Mouse (Mus musculus): ENCODE data around the gene Itgb5. TPM values are rescaled to one million over a fixed set of nuclear protein-coding genes. Genes with fewer than 3 reads are reported as not detected.

Gene Itgb5
- polyA plus RNA-seq, 1 experiment from 2014 or later = 13.3 TPM

DNA sequence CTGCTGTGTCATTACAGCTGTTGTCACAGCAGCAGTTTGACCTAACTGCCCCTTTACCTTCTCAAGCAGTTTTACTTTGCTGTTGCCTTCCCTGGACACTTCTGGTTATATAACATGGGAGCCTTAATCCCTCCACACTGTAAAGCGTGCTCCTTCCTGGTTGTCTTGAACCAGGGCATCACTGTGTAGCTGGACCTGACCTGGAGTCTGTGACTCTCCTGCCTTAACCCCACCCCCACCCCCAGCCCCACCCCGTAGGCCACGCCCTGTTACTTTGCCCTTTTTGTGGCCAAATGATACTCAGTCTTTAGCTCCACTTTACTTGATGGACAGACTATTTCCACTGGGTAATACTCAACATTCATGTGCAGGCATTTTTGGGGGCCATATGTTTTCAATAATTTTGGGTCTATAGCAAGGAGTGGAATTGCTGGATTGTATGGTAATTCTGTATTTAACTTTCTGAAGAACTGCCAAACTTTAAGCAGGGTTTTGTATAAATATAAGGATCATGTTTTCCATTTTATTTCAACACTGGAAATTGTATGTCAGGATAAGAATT is 40.8 kb downstream of the Itgb5 start:
- no peaks in the 10 kb centered on the region for H3K36me3 ChIP-seq
- no peaks in the 10 kb centered on the region for H3K27me3 ChIP-seq
- no peak overlapping the region for H3K9ac ChIP-seq (replicated peaks)
- 96% methylated on average over 3 of the region's 3 CpGs for WGBS
- no peaks in the 10 kb centered on the region for H3K9me3 ChIP-seq
- H3K27ac ChIP-seq (replicated peaks) = no peak overlapping the region
- peaks cover 10% of the 10 kb centered on the region for H3K4me1 ChIP-seq
- no peak overlapping the region for H3K4me2 ChIP-seq (replicated peaks)
- no peak for ATAC-seq (replicated peaks)
- H3K4me3 ChIP-seq = no peak overlapping the region

DNA sequence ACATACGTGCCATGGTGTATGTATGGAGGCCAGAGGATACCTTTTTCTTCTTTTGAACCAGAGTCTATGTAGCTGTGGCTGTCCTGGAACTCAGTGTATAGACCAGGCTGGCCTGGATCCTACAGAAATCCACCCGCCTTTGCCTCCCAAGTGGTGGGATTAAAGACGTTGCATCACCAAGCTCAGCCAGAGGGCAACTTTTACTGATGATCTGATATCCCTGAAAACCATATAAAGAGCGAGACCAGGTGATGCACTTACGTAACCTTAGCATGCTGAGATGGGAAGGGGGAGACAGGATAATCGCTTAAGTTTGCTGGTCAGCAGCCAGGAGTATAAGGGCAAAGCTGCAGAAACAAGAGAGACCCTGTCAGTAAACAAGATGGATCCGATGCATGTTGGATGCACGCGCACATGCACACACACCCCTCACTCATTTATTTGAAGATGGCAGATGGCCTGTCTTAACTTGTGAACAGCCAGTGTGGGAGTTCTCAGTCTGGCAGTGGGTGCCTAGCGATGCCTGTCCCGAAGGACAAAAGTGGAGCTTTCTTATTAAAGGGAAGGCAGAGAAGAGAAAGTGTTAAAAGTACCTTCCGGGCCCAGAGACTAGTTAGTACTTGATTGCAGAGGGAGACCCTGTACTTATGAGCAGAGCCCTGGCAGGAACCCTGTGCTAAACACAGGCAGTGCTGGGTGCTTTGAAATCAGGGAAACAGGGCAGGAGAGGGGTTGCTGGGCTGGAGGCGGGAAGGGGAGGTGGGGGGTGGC is 41.7 kb downstream of the Itgb5 start:
- H3K9ac ChIP-seq (replicated peaks) = no peak overlapping the region
- H3K4me2 ChIP-seq (replicated peaks) = no peak overlapping the region
- no peaks in the 10 kb centered on the region for H3K27me3 ChIP-seq
- 56% methylated on average over 13 of the region's 13 CpGs for WGBS
- peaks cover 10% of the 10 kb centered on the region for H3K4me1 ChIP-seq
- ATAC-seq (replicated peaks) = peak; percentile 80; the same call in 1 of the 2 replicates
- H3K4me3 ChIP-seq = no peak overlapping the region
- H3K9me3 ChIP-seq = no peaks in the 10 kb centered on the region
- no peaks in the 10 kb centered on the region for H3K36me3 ChIP-seq
- H3K27ac ChIP-seq (replicated peaks) = no peak overlapping the region

DNA sequence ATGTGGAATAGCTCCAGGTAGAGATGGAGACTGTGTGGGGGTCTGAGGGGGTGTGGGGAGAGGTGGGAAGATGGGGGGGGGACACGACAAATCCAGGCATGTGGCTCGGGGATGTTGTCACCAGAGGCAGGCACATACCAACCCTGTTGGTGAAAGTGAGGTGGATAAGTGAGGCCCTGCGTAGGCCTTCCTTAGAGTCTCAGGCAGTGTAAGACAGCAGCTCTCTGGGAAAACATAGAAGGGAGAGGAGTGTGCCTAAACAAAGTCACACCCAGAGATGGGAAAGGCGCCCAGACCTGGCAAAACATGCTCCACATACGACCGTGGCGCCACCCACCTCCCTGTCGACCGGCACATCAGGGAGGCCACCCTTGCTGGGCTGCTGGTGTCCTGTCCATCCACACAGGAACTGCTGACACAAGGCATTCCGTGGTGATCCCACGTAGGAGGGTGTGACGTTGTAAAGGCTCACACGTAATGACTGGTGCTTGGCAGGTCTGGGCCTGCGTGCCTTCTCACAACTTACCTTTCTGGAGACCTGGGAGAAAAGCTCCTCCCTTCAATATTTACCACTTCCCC is 42.5 kb downstream of the Itgb5 start:
- Histone ChIP-seq H3K9ac (replicated peaks) (no peak overlapping the region), H3K4me2 (replicated peaks) (no peak overlapping the region), H3K4me3 (no peak overlapping the region), H3K36me3 (no peaks in the 10 kb centered on the region), H3K27me3 (no peaks in the 10 kb centered on the region), H3K4me1 (peaks cover 10% of the 10 kb centered on the region), H3K27ac (replicated peaks) (no peak overlapping the region), H3K9me3 (no peaks in the 10 kb centered on the region)
- 61% methylated on average over 14 of the region's 14 CpGs for WGBS
- peak; percentile 16; the same call in 1 of the 2 replicates for ATAC-seq (replicated peaks)

DNA sequence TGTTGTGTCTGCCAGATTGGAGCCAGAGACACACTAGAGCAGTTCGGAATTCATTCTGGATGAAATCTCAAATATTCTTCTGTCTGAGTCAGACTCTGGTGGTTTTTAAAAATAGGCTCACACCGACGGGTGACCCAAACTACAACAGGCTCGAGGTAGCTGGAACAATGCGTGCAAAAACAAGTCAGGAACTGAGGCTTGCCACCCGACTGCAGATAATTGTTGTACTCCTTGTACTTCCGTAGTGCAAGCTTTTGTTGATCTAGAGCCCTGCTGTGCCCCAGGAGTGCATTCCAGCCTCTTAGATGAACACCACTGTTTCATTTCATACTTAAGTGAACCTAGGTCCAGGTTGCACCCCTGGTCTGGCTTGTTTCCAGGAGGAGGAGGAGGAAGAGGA is 43.8 kb downstream of the Itgb5 start:
- WGBS = 57% methylated on average over 7 of the region's 7 CpGs
- H3K9ac ChIP-seq (replicated peaks) = no peak overlapping the region
- H3K4me3 ChIP-seq = no peak overlapping the region
- no peaks in the 10 kb centered on the region for H3K27me3 ChIP-seq
- no peak overlapping the region for H3K27ac ChIP-seq (replicated peaks)
- no peaks in the 10 kb centered on the region for H3K36me3 ChIP-seq
- no peak for ATAC-seq (replicated peaks)
- peaks cover 20% of the 10 kb centered on the region for H3K4me1 ChIP-seq
- no peaks in the 10 kb centered on the region for H3K9me3 ChIP-seq
- H3K4me2 ChIP-seq (replicated peaks) = no peak overlapping the region

DNA sequence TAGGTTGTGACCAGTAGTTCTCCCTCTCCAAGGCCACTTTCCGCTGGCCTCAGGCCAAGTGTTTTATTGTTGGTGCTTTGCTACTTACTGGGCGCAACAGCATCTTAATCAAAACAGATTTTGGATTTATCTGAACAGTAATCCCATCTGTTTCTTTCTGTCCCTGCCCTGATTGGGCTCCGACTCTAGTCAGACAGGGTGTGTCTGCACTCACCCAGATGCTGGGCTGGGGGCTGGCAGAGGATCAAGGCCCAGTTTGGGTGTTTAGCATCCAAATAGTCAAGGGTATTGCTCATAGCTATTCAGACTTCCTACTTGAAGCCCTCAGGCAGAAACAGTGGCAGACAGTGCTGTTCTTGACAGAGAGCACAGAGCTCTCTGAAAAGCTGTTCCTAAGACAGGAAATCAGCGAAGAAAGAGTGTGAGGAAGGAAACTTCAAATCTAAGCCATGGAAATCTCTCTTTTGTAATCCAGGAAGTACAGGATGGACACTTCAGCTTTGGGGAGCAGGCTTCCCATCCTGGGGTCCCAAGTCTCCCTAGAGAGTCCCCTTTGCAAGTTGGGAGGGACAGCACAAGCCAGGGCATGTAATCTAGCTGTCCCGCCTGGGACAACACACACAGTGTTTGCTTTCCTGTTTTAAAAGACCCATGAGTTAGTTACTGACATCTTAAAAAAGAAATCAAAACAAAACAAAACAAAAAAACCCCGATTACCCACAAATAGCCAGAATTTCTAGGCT is 48.7 kb downstream of the Itgb5 start:
- peaks cover 35% of the 10 kb centered on the region for H3K4me1 ChIP-seq
- peak overlapping the region; percentile 57 for H3K27ac ChIP-seq (replicated peaks)
- H3K9ac ChIP-seq (replicated peaks) = no peak overlapping the region
- H3K4me2 ChIP-seq (replicated peaks) = no peak overlapping the region
- H3K27me3 ChIP-seq = no peaks in the 10 kb centered on the region
- H3K9me3 ChIP-seq = no peaks in the 10 kb centered on the region
- peak; percentile 46; the same call in 1 of the 2 replicates for ATAC-seq (replicated peaks)
- WGBS = 35% methylated on average over 6 of the region's 6 CpGs
- H3K4me3 ChIP-seq = no peak overlapping the region
- no peaks in the 10 kb centered on the region for H3K36me3 ChIP-seq

DNA sequence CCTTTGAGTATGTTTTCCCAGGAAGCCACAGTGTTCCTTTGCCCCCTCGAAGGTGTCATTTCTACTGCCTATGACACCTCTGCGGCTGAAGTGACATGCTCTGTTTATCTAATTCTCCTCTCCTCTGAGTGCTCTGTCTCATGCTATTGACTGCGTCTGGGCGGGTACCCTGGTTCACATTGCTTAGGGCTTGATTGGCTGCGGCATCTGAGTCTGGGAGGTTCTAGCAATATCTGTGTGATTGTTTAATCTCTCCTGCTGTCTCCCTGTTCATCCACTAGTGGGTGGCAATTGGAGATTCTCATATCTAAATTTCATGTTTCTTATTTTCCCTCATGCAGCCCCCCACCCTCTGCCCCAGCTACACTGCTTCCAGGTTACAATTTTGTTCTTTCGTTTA is 49.6 kb downstream of the Itgb5 start:
- Histone ChIP-seq H3K9me3 (no peaks in the 10 kb centered on the region), H3K4me1 (peaks cover 43% of the 10 kb centered on the region), H3K27ac (replicated peaks) (no peak overlapping the region), H3K27me3 (no peaks in the 10 kb centered on the region), H3K36me3 (no peaks in the 10 kb centered on the region), H3K4me3 (no peak overlapping the region), H3K9ac (replicated peaks) (no peak overlapping the region), H3K4me2 (replicated peaks) (no peak overlapping the region)
- WGBS = 66% methylated on average over 6 of the region's 6 CpGs
- ATAC-seq (replicated peaks) = no peak

DNA sequence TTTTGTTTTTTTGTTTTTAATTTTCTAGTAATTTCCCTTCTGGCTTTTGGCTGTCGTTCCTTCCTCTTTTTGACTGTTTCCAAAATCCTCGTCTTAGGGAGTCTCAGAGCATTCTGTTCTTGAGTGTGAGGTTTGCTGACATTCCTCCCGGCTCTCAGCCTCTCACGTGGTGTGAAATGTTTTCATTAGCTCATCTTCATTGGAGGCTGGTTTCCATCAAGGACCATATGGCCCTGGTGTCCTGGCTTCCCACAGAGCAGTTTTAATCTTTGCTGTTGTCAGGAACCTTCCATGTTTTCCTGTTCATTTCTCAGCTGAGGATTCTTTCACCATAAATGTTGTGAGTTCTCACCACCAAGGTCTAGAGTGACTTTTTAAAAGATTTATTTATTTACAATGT is 50.1 kb downstream of the Itgb5 start:
- 58% methylated on average over 4 of the region's 4 CpGs for WGBS
- Histone ChIP-seq H3K36me3 (no peaks in the 10 kb centered on the region), H3K9ac (replicated peaks) (no peak overlapping the region), H3K27me3 (no peaks in the 10 kb centered on the region), H3K9me3 (no peaks in the 10 kb centered on the region), H3K4me1 (peaks cover 48% of the 10 kb centered on the region), H3K27ac (replicated peaks) (no peak overlapping the region), H3K4me3 (no peak overlapping the region), H3K4me2 (replicated peaks) (no peak overlapping the region)
- no peak for ATAC-seq (replicated peaks)

DNA sequence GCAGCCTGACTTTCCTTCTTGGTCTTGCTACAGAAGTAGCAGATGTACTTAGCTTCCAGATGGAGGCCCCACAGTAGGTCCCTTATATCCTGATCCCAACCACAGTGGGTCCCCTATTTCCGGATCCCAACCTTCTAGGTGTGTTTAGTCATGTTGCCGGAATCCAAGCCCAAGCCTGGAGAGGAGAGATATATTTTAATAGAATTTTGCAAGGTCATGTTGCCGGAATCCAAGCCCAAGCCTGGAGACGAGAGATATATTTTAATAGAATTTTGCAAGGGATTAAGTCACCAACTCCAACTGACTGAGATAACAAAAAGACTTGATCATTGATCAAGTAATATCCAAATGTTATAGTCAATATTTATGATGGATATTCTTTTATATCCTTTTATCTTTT is 51.3 kb downstream of the Itgb5 start:
- 91% methylated on average over 4 of the region's 4 CpGs for WGBS
- no peak overlapping the region for H3K27ac ChIP-seq (replicated peaks)
- H3K9me3 ChIP-seq = no peaks in the 10 kb centered on the region
- no peak overlapping the region for H3K4me3 ChIP-seq
- peaks cover 58% of the 10 kb centered on the region for H3K4me1 ChIP-seq
- no peak for ATAC-seq (replicated peaks)
- H3K9ac ChIP-seq (replicated peaks) = no peak overlapping the region
- no peak overlapping the region for H3K4me2 ChIP-seq (replicated peaks)
- H3K27me3 ChIP-seq = no peaks in the 10 kb centered on the region
- H3K36me3 ChIP-seq = no peaks in the 10 kb centered on the region

DNA sequence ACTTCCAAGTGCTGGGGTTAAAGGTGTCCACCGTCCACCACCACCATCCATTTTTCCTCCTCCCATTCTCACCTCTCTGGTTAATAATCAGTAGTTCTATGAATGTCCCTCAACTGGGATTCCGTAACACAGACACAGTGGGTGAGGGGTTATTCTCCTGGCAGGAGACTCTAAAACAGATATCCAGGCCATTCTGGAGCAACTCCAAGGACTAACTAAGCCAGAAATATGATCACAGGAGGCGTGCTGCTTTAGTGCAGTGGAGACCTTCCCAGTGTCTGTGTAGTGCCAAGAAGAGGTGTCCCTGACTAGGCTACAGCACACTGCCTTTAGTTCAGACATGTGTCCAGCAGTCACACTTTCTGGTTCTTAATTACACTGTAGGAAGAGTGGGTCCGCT is 53.1 kb downstream of the Itgb5 start:
- Histone ChIP-seq H3K9ac (replicated peaks) (no peak overlapping the region), H3K4me2 (replicated peaks) (no peak overlapping the region), H3K27me3 (no peaks in the 10 kb centered on the region), H3K9me3 (no peaks in the 10 kb centered on the region), H3K36me3 (no peaks in the 10 kb centered on the region), H3K4me1 (peaks cover 55% of the 10 kb centered on the region), H3K27ac (replicated peaks) (peak overlapping the region; percentile 56), H3K4me3 (no peak overlapping the region)
- ATAC-seq (replicated peaks) = peak; percentile 72
- 42% methylated on average over 4 of the region's 4 CpGs for WGBS

DNA sequence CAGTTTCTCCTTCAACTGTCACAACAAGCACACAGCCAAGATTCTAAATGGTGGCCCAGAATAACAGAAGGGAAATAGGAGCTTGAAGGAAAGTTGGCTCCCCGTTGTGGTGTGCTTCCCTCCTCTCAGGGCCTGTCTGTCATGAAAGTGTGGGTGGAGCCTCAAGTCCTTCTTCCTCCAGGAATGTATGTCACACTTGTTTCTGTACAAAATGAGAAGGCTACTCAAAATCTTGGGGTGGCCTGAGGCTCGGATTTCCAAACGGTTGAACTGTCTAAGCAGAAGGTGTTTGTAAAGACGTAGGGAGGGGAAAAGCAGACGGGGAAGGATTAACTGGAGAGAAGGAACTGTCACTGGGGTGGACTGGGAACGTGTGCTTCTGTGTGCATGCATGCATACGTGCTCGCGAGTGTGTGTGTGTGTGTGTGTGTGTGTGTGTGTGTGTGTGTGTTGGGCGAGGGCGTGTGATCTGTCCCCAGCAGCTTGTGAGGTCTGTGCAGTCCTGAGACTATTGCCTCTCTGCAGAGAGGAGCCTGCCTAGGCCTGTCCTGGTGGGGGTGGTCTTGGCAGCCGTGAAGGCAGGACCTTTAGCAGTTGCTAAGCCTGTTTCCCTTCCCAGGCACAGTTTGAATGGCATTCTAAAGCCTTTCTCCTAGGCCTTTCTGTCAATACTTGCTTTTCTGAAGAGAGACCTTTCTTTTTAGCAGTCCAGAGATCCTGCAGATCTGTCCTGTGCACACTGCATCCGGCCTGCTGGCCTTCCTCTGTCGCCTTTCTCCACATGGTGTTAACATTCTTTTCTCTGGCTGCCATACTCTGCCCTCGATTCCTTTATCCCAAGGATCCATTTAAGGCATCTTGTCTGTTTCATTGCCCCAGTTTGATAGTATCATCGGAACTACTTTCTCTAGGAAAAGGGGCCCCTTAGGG is 53.8 kb downstream of the Itgb5 start:
- Histone ChIP-seq H3K27me3 (no peaks in the 10 kb centered on the region), H3K4me2 (replicated peaks) (no peak overlapping the region), H3K36me3 (no peaks in the 10 kb centered on the region), H3K4me3 (no peak overlapping the region), H3K9ac (replicated peaks) (no peak overlapping the region), H3K27ac (replicated peaks) (peak overlapping the region; percentile 56), H3K4me1 (peaks cover 47% of the 10 kb centered on the region), H3K9me3 (no peaks in the 10 kb centered on the region)
- ATAC-seq (replicated peaks) = peak; percentile 83
- 24% methylated on average over 16 of the region's 16 CpGs for WGBS

DNA sequence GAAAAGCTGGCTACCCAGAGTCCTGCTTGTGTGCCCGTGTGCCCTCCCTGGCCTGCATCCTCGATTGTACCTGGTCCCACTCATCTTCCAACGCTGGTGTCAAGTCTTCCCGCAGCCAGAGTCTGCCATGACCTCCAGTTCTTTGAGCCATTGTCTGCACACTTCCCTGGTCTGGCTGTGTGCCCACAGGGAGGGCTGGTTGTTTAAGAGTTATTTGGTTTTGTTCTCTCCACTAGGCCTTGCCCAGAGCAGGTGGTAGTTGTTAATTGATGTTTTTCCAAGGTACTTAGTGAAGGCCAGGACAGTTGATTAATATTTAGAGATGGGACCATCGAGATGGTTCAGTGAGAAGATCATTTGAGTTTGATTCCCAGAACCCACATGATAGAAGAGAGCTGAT is 54.7 kb downstream of the Itgb5 start:
- 39% methylated on average over 5 of the region's 5 CpGs for WGBS
- ATAC-seq (replicated peaks) = no peak
- Histone ChIP-seq H3K9ac (replicated peaks) (no peak overlapping the region), H3K27ac (replicated peaks) (peak overlapping the region; percentile 56), H3K4me1 (peaks cover 38% of the 10 kb centered on the region), H3K4me2 (replicated peaks) (no peak overlapping the region), H3K27me3 (no peaks in the 10 kb centered on the region), H3K4me3 (no peak overlapping the region), H3K36me3 (no peaks in the 10 kb centered on the region), H3K9me3 (no peaks in the 10 kb centered on the region)

Data from forebrain, embryonic 15.5 days (tissue).